Mouse (Mus musculus) E14TG2a.4 (cell line): ENCODE results near the gene Immp2l.

Experiments
- CTCF ChIP-seq: conservative IDR thresholded peaks from 2 replicates; pipeline ENCODE4 v1.5.1; 2014; ENCODE audit warnings: low read length
- POU5F1 ChIP-seq: IDR thresholded peaks from 2 replicates; pipeline ENCODE4 v1.6.1; 2014; ENCODE audit warnings: low read length, borderline replicate concordance

GRCm38 (mm10) chr12:41023511-41024421 lies at the start of gene Immp2l:
- TF ChIP-seq CTCF (no peak), POU5F1 (no peak)
